Mouse (Mus musculus): ENCODE data around the gene Atp2b2. TPM values are rescaled to one million over a fixed set of nuclear protein-coding genes. Genes with fewer than 3 reads are reported as not detected.

The Atp2b2 gene
- total and polyA plus RNA-seq, 3 experiments: 0.04 TPM; not detected in 2

DNA sequence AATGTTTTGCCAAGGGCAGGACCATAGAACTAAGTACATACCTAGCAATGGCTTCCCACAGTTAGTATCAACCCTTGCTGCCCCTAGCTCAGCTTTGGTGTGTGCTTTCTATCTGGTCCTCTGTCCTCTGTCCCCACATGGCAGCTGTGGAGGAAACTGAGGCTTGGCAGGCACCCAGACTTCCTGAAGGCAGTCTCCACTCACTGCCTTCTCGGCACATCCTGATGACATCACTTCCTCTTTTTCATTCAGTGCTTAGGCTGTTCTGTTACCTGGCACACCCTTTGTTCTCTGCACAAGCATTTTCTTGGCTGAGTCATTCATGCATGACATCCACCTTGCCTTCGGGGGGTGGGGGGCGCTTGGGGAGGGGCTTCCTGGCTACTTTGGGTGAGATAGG lies 38.6 kb downstream of the Atp2b2 start:
- DNase-seq (ENCODE audit: low read depth, low spot score): peak; percentile 3
- Histone ChIP-seq H3K27ac (ENCODE audit: control insufficient read depth, low read depth, low read length) (no peak overlapping the region), H3K9me3 (replicated peaks; ENCODE audit: insufficient read depth, low read length) (no peaks in the 10 kb centered on the region), H3K9ac (ENCODE audit: control insufficient read depth, low read depth, low read length, poor library complexity, severe bottlenecking) (no peak overlapping the region), H3K4me3 (ENCODE audit: control insufficient read depth in 1 of 2, insufficient read depth in 1 of 2, low read depth in 2 of 2, low read length in 2 of 2) (no peak overlapping the region), H3K27me3 (ENCODE audit: control insufficient read depth in 1 of 2, insufficient read depth in 2 of 2, low read length in 2 of 2) (no peaks in the 10 kb centered on the region), H3K36me3 (ENCODE audit: control insufficient read depth in 1 of 2, insufficient read depth in 2 of 2, low read length in 2 of 2) (no peaks in the 10 kb centered on the region), H3K4me1 (ENCODE audit: control insufficient read depth in 1 of 2, insufficient read depth in 2 of 2, low read length in 2 of 2) (no peaks in the 10 kb centered on the region), H3K79me2 (ENCODE audit: control insufficient read depth, insufficient read depth, low read length, poor library complexity) (no peaks in the 10 kb centered on the region)
- TF ChIP-seq MAFK (IDR thresholded peaks at IDR 0.05; ENCODE audit: borderline replicate concordance, low read depth, low read length) (no peak), TAL1 (IDR thresholded peaks at IDR 0.05; ENCODE audit: low read length) (no peak), SIN3A (IDR thresholded peaks at IDR 0.05; ENCODE audit: low read length) (no peak), NELFE (IDR thresholded peaks at IDR 0.05; ENCODE audit: low read depth, low read length) (no peak), MYB (IDR thresholded peaks at IDR 0.05; ENCODE audit: low read depth, low read length) (no peak), MAZ (IDR thresholded peaks at IDR 0.05; ENCODE audit: low read depth, low read length) (no peak), JUND (IDR thresholded peaks at IDR 0.05; ENCODE audit: low read depth, low read length) (no peak), CHD2 (IDR thresholded peaks at IDR 0.05; ENCODE audit: low read length) (no peak)

DNA sequence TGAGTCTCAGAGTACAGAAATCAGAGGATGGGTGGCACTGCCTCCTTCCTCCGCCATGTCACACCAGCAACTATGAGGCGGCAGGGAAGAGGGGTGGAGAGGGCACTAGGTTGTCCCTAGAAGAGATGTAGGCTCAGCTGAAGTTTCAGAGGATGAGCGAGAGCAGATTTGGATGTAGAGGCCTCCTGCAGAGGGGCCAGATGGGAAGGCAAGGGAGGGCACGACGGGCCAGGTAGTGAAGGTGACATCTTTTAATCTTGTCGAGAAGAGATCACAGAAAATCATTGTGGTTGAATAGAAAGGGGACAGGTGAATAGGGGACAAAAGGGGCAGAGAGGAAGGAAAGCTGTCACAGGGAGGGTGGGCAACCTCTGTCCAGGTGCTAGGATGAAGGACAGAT lies 41.5 kb downstream of the Atp2b2 start:
- DNase-seq (ENCODE audit: low read depth, low spot score): no peak
- no peaks in the 10 kb centered on the region for H3K36me3 ChIP-seq (ENCODE audit: control insufficient read depth in 1 of 2, insufficient read depth in 2 of 2, low read length in 2 of 2)
- no peak overlapping the region for H3K4me3 ChIP-seq (ENCODE audit: control insufficient read depth in 1 of 2, insufficient read depth in 1 of 2, low read depth in 2 of 2, low read length in 2 of 2)
- H3K79me2 ChIP-seq (ENCODE audit: control insufficient read depth, insufficient read depth, low read length, poor library complexity): no peaks in the 10 kb centered on the region
- H3K27ac ChIP-seq (ENCODE audit: control insufficient read depth, low read depth, low read length): no peak overlapping the region
- H3K9ac ChIP-seq (ENCODE audit: control insufficient read depth, low read depth, low read length, poor library complexity, severe bottlenecking): no peak overlapping the region
- TF ChIP-seq CHD2 (IDR thresholded peaks at IDR 0.05; ENCODE audit: low read length) (no peak), BHLHE40 (IDR thresholded peaks at IDR 0.05; ENCODE audit: borderline replicate concordance, low read depth, low read length) (no peak), USF2 (IDR thresholded peaks at IDR 0.05; ENCODE audit: borderline replicate concordance in 1 of 2, insufficient read depth in 1 of 2, low read depth in 1 of 2, low read length in 2 of 2) (no peak), POLR2AphosphoS2 (IDR thresholded peaks at IDR 0.05; ENCODE audit: low read length) (no peak), UBTF (IDR thresholded peaks at IDR 0.05; ENCODE audit: borderline replicate concordance, insufficient read depth, low read depth, low read length) (no peak)
- H3K27me3 ChIP-seq (ENCODE audit: control insufficient read depth in 1 of 2, insufficient read depth in 2 of 2, low read length in 2 of 2): no peaks in the 10 kb centered on the region
- no peaks in the 10 kb centered on the region for H3K4me1 ChIP-seq (ENCODE audit: control insufficient read depth in 1 of 2, insufficient read depth in 2 of 2, low read length in 2 of 2)
- no peaks in the 10 kb centered on the region for H3K9me3 ChIP-seq (replicated peaks; ENCODE audit: insufficient read depth, low read length)

DNA sequence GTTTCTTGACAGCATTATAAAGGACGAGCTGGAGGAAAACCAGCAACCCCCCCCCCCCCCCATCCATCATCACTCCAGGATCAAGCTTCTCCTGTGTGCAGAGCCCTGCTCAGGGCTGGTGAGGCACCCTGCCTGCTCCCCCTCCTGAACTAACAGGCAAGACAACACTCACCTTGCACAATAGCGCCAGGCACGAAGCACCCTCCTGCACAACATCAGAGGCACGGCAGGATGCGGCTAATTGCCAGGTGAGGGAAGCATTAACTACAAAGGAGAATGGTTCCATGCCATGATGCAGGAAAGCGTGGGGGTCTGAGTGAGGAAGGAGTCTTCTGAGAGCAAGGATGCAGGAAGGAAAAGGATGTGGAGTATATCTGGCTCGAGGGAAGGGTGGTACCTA lies 42.1 kb downstream of the Atp2b2 start:
- TF ChIP-seq MAFK (IDR thresholded peaks at IDR 0.05; ENCODE audit: borderline replicate concordance, low read depth, low read length): no peak
- no peak for TF ChIP-seq RCOR1 (IDR thresholded peaks at IDR 0.05; ENCODE audit: low read depth, low read length)
- no peak for TF ChIP-seq ZNF384 (IDR thresholded peaks at IDR 0.05; ENCODE audit: low read depth, low read length)
- no peak for TF ChIP-seq TBP (IDR thresholded peaks at IDR 0.05; ENCODE audit: low read depth, low read length)
- TF ChIP-seq EP300 (IDR thresholded peaks at IDR 0.05; ENCODE audit: low read depth in 1 of 2, low read length in 2 of 2): no peak
- no peak overlapping the region for H3K9ac ChIP-seq (ENCODE audit: control insufficient read depth, low read depth, low read length, poor library complexity, severe bottlenecking)
- no peak overlapping the region for H3K4me3 ChIP-seq (ENCODE audit: control insufficient read depth in 1 of 2, insufficient read depth in 1 of 2, low read depth in 2 of 2, low read length in 2 of 2)
- H3K4me1 ChIP-seq (ENCODE audit: control insufficient read depth in 1 of 2, insufficient read depth in 2 of 2, low read length in 2 of 2): no peaks in the 10 kb centered on the region
- no peaks in the 10 kb centered on the region for H3K36me3 ChIP-seq (ENCODE audit: control insufficient read depth in 1 of 2, insufficient read depth in 2 of 2, low read length in 2 of 2)
- no peaks in the 10 kb centered on the region for H3K79me2 ChIP-seq (ENCODE audit: control insufficient read depth, insufficient read depth, low read length, poor library complexity)
- no peaks in the 10 kb centered on the region for H3K27me3 ChIP-seq (ENCODE audit: control insufficient read depth in 1 of 2, insufficient read depth in 2 of 2, low read length in 2 of 2)
- H3K27ac ChIP-seq (ENCODE audit: control insufficient read depth, low read depth, low read length): no peak overlapping the region
- no peaks in the 10 kb centered on the region for H3K9me3 ChIP-seq (replicated peaks; ENCODE audit: insufficient read depth, low read length)
- no peak for DNase-seq (ENCODE audit: low read depth, low spot score)

All from MEL (cell line).